16 mouse cellular contexts compared by ENCODE assay signal in the genomic region with DNA sequence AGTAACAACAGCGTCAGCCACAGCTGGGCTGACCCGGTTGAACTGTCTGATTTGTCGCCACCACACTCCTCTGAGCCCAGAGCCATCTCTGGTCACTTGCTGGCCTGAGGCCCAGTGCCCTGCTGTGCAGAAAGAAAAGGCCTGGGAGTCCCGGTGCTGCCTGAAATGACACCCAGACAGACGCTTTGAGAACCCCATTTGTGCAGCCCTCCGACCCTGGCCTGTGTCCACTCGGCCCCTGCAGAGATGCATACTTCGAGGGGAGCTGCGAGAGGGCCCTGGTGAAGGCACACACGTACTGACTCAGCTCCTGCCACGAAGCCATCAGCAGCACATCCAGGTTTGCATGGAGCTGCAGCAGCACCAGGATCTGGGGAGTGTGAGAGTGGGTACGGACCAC. TPM values are rescaled to one million over a fixed set of nuclear protein-coding genes. Genes with fewer than 3 reads are reported as not detected.
DNase-seq lines count a peak whose midpoint lies in the region; ATAC-seq lines count a peak whose summit lies in the region.
"Had no signal": no experiment of that assay in that cellular context is flagged by ENCODE, and none has a peak within 500 bp of the region (broad histone marks: within the 10 kb centered on the region; RNA-seq: fewer than 3 reads in every experiment).

No protein-coding gene starts in this region.

- no peak overlapping the region for H3K27ac ChIP-seq in kidney, embryonic 15.5 days
- no peak overlapping the region for H3K27ac ChIP-seq in neural tube, embryonic 12.5 days
- no peak overlapping the region for H3K27ac ChIP-seq in neural tube, embryonic 15.5 days (replicated peaks)
- H3K27ac ChIP-seq: gastrocnemius, adult 2 months; hindbrain, embryonic 14.5 days; stomach, postnatal 0 days had no signal

- H3K4me2 ChIP-seq in kidney, embryonic 15.5 days = no peak overlapping the region
- H3K4me2 ChIP-seq in neural tube, embryonic 12.5 days (replicated peaks) = 0 out of 2 replicates have a peak overlapping the region, but pooled peaks have one; percentile 99
- no peak overlapping the region for H3K4me2 ChIP-seq in neural tube, embryonic 15.5 days
- H3K4me2 ChIP-seq: heart, embryonic 12.5 days; hindbrain, embryonic 14.5 days had no signal

- no peak overlapping the region for H3K9ac ChIP-seq in kidney, embryonic 15.5 days
- no peak overlapping the region for H3K9ac ChIP-seq in neural tube, embryonic 12.5 days
- H3K9ac ChIP-seq in neural tube, embryonic 15.5 days (replicated peaks) = no peak overlapping the region
- H3K9ac ChIP-seq: heart, embryonic 12.5 days; hindbrain, embryonic 14.5 days had no signal

- H3K27me3 ChIP-seq in kidney, embryonic 15.5 days = no peaks in the 10 kb centered on the region
- H3K27me3 ChIP-seq in neural tube, embryonic 12.5 days (replicated peaks) = no peaks in the 10 kb centered on the region
- no peaks in the 10 kb centered on the region for H3K27me3 ChIP-seq in neural tube, embryonic 15.5 days (replicated peaks)
- H3K27me3 ChIP-seq: heart, embryonic 12.5 days; Patski had no signal

- H3K36me3 ChIP-seq in kidney, embryonic 15.5 days = peaks cover 57% of the 10 kb centered on the region
- H3K36me3 ChIP-seq in neural tube, embryonic 12.5 days = peaks cover 54% of the 10 kb centered on the region
- peaks cover 54% of the 10 kb centered on the region for H3K36me3 ChIP-seq in neural tube, embryonic 15.5 days

- no peak for ATAC-seq in kidney, embryonic 15.5 days (replicated peaks; ENCODE audit: low FRiP score)
- ATAC-seq in neural tube, embryonic 12.5 days (ENCODE audit: low FRiP score, low read depth) = no peak
- ATAC-seq in neural tube, embryonic 15.5 days (ENCODE audit: low FRiP score) = no peak
- ATAC-seq: Patski had no signal

- H3K4me3 ChIP-seq in kidney, embryonic 15.5 days (replicated peaks) = 0 out of 2 replicates have a peak overlapping the region, but pooled peaks have one; percentile 2
- no peak overlapping the region for H3K4me3 ChIP-seq in neural tube, embryonic 12.5 days
- H3K4me3 ChIP-seq in neural tube, embryonic 15.5 days (replicated peaks) = no peak overlapping the region
- H3K4me3 ChIP-seq: heart, embryonic 12.5 days had no signal

- H3K4me1 ChIP-seq in kidney, embryonic 15.5 days = peaks cover 46% of the 10 kb centered on the region
- H3K4me1 ChIP-seq in neural tube, embryonic 12.5 days = peaks cover 39% of the 10 kb centered on the region
- H3K4me1 ChIP-seq in neural tube, embryonic 15.5 days = peaks cover 70% of the 10 kb centered on the region

- DNase-seq in cerebellum, adult 9-11 months = peak; percentile 65
- no peak for DNase-seq in cerebellum, adult 8-10 months
- DNase-seq in kidney, adult 9 months = no peak
- DNase-seq in urinary bladder, postnatal 36 days (ENCODE audit: low spot score in 2 of 2) = no peak
- DNase-seq: adrenal gland, postnatal 25 days; gastrocnemius, adult 2 months; heart, postnatal 14 days; lung, postnatal 10 days; right cerebral cortex, adult 18-20 months had no signal

- 93% methylated on average over 12 of the region's 12 CpGs for WGBS in kidney, embryonic 15.5 days
- 91% methylated on average over 12 of the region's 12 CpGs for whole genome bisulfite sequencing in neural tube, embryonic 12.5 days
- WGBS in neural tube, embryonic 15.5 days = 93% methylated on average over 12 of the region's 12 CpGs

- no peaks in the 10 kb centered on the region for H3K9me3 ChIP-seq in kidney, embryonic 15.5 days (replicated peaks)
- H3K9me3 ChIP-seq in neural tube, embryonic 12.5 days = no peaks in the 10 kb centered on the region
- no peaks in the 10 kb centered on the region for H3K9me3 ChIP-seq in neural tube, embryonic 15.5 days (replicated peaks)
- H3K9me3 ChIP-seq: heart, embryonic 12.5 days had no signal

RNA-seq across cellular contexts. Expression of gene Eme2, which starts 2.1 kb away (rescaled TPM):
- 31.5 and 33.1 TPM in 2 replicates for polyA plus RNA-seq in kidney, embryonic 15.5 days (2015; fragmentation: Nextera tagmentation; extraction: Ambion mirVana)
- polyA plus RNA-seq in neural tube, embryonic 12.5 days (2016; fragmentation: Nextera tagmentation; extraction: Ambion mirVana) = 41.6 and 44.5 TPM in 2 replicates
- 27.9 and 31.3 TPM in 2 replicates for polyA plus RNA-seq in neural tube, embryonic 15.5 days (2015; fragmentation: Nextera tagmentation; extraction: Ambion mirVana)

RNA-seq across cellular contexts. Expression of gene Mrps34, which starts 2.1 kb away (rescaled TPM):
- polyA plus RNA-seq in kidney, embryonic 15.5 days (2015; fragmentation: Nextera tagmentation; extraction: Ambion mirVana) = 94.0 and 105 TPM in 2 replicates
- polyA plus RNA-seq in neural tube, embryonic 12.5 days (2016; fragmentation: Nextera tagmentation; extraction: Ambion mirVana) = 89.9 and 98.4 TPM in 2 replicates
- 89.0 and 89.5 TPM in 2 replicates for polyA plus RNA-seq in neural tube, embryonic 15.5 days (2015; fragmentation: Nextera tagmentation; extraction: Ambion mirVana)

RNA-seq across cellular contexts. Expression of gene Nme3, which starts 3.5 kb away (rescaled TPM):
- polyA plus RNA-seq in kidney, embryonic 15.5 days (2015; fragmentation: Nextera tagmentation; extraction: Ambion mirVana) = 77.2 and 80.0 TPM in 2 replicates
- polyA plus RNA-seq in neural tube, embryonic 12.5 days (2016; fragmentation: Nextera tagmentation; extraction: Ambion mirVana) = 49.7 and 55.1 TPM in 2 replicates
- 92.9 and 105 TPM in 2 replicates for polyA plus RNA-seq in neural tube, embryonic 15.5 days (2015; fragmentation: Nextera tagmentation; extraction: Ambion mirVana)

RNA-seq across cellular contexts. Expression of gene Spsb3, which starts 6.3 kb away (rescaled TPM):
- 40.6 and 43.7 TPM in 2 replicates for polyA plus RNA-seq in kidney, embryonic 15.5 days (2015; fragmentation: Nextera tagmentation; extraction: Ambion mirVana)
- polyA plus RNA-seq in neural tube, embryonic 12.5 days (2016; fragmentation: Nextera tagmentation; extraction: Ambion mirVana) = 53.1 and 57.7 TPM in 2 replicates
- 77.6 and 84.2 TPM in 2 replicates for polyA plus RNA-seq in neural tube, embryonic 15.5 days (2015; fragmentation: Nextera tagmentation; extraction: Ambion mirVana)

RNA-seq across cellular contexts. Expression of gene Nubp2, which starts 6.6 kb away (rescaled TPM):
- polyA plus RNA-seq in kidney, embryonic 15.5 days (2015; fragmentation: Nextera tagmentation; extraction: Ambion mirVana) = 54.2 and 57.8 TPM in 2 replicates
- polyA plus RNA-seq in neural tube, embryonic 12.5 days (2016; fragmentation: Nextera tagmentation; extraction: Ambion mirVana) = 75.4 and 75.9 TPM in 2 replicates
- polyA plus RNA-seq in neural tube, embryonic 15.5 days (2015; fragmentation: Nextera tagmentation; extraction: Ambion mirVana) = 63.2 and 68.9 TPM in 2 replicates
